Mouse (Mus musculus) c-Kit-positive CD71-negative TER-119-negative erythroid progenitor cells, embryonic 14.5 days (primary cell): ENCODE data around the gene Fam69b.

Experiments
- DNase-seq: peaks from one replicate; pipeline ENCODE4 v3.0.0-alpha.2; 2013; ENCODE audit warnings: low read depth

Gene Fam69b

GRCm38 (mm10) chr2:26598462-26598861 is 29.8 kb upstream of the Fam69b start:
- DNase-seq, result no peak

GRCm38 (mm10) chr2:26599965-26600364 is 28.3 kb upstream of the Fam69b start:
- DNase-seq, result no peak

GRCm38 (mm10) chr2:26600664-26601063 is 27.6 kb upstream of the Fam69b start:
- no peak for DNase-seq

DNA sequence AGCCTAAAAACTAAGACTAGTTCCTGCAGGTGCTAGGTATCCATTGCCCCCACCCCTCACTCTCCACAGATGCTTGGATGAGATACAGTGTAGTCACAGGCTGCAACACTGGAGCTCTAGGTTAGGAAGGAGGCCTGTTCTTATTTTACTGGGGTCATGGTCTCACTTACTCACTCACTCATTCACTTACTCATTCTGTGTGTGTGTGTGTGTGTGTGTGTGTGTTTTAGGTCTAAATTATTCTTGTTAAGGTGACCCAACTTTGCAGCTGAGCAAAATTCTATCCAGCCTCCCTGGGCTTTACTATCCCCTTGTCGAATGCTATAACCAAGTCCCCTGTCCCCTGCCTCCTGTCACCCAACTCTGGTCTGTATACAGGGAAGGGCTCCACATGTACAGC is 26.7 kb upstream of the Fam69b start:
- DNase-seq, result no peak

DNA sequence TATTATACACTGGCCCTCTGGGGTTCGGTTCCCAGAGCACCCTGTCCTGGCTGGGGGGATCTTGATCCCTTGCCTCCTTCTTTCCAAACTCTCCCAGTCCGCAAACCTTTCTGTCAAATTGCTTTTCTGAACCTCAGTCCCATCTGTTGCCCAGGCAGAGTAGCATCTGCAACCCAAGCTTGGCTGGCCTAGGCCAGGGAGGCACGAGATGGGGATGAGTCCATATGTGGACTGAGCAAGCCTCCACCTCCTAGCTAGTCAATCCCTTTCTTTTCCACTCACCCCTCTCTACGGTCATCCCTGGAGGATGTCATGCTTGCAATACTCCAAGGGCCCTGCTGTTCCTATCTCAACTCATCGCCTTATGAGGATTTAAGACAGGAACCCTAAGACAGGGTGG is 25.6 kb upstream of the Fam69b start:
- no peak for DNase-seq

DNA sequence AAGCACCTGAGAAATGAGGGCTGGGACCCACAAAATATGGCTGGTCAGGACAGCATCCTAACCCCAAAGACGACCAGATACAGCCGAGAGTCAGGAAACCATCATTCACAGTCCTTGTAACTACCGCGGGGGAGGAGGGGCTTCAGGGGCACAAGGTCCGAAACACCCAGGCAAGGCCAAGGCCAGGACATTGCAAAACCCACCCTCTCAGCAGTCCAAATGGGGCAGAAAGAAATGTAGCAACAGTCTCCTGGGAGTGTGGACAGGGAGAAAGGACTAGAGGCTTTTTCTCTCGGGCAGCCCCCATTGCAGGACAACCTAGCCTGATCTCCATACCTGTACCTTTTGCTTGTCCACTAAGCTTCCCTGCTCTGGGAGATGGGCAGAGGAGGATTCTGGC is 25.1 kb upstream of the Fam69b start:
- DNase-seq, result no peak

GRCm38 (mm10) chr2:26603720-26604671 is 24.3 kb upstream of the Fam69b start, which contains the start of gene Agpat2:
TSS of gene Agpat2 (minus strand) at chr2:26604417.
- DNase-seq, result peak; percentile 73

- DNase-seq, result no peak
These were observed 22.9 kb upstream of the Fam69b start for GRCm38 (mm10) chr2:26605331-26605730.

DNA sequence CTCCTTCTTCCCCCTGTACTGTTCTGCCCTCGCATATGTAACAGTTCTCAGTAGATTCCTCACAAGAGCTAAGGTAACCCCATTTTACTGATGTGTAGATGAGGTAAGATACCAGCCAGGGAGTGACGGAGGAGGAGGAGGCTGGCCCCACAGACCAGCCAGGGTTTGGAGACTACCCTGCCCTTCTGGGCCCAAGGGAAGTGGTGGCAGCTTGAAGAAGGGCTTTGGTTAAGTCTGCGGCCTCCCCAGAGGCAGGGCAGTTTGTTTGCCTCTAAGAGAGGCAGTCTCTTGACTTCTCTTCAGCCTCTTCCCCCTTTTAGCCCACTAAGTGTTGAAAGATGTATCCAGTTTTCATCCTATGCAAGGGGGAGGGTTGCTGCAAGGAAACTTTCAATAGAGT is 21.7 kb upstream of the Fam69b start:
- DNase-seq, result no peak

GRCm38 (mm10) chr2:26607056-26607910 is 21.0 kb upstream of the Fam69b start:
- no peak for DNase-seq

DNA sequence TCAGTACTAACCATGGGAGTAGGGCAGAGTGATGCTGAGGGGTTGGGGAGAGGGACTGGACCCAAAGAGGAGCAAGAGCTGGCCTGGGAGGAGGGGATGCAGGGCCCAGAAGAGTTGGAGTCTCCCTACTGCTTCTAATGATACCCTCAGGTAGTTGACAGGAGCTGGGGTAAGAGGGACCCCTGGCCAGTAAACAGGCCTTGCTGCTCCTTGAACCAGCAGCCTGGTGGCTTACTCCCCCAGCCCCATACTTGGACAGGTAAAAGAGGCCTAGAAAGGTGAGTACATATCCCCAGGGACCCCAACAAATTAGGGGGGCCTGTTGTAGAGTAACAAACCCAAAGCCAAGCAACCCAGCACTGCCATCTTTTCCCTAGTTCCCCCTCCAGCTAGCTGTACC is 19.5 kb upstream of the Fam69b start:
- no peak for DNase-seq

DNA sequence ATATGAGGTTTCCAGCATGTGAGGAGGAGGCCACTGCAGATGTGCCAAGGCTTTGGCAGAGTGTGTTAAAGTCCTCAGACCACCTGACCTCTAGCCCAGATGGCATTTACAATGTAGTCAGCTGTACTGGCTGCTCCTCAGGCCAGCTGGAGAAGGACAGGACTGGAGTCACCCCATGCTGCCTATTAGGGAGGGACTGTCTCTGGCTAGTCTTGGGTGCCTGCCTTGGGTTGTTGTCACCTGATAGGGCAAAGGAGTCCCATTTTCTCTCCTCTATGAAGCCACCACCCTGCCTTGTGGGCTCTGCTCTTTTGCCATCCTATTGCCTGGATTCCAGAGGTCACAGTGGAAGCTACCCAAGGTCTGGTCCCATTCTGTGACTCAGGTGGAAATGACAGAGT is 19.0 kb upstream of the Fam69b start:
- DNase-seq, result no peak

DNA sequence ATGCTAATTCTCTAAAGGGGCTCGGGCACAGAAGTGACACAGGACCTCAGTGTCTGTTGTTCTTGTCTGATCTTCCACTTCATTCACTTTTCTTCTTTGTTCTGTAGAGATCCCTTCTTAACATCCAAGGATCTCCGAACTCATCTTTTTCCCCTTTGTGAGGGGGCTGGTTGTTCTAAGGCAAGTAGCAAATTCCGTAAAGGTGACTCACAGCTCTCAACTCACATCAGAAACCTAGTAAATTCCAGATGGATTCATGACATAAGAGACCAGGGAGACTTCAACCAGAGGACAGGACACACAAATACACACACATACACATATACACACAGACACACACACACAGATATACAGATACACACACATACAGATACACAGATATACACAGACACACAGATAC is 17.7 kb upstream of the Fam69b start:
- no peak for DNase-seq

GRCm38 (mm10) chr2:26611054-26611453 is 17.2 kb upstream of the Fam69b start:
- no peak for DNase-seq

GRCm38 (mm10) chr2:26611896-26612295 is 16.4 kb upstream of the Fam69b start:
- no peak for DNase-seq

DNA sequence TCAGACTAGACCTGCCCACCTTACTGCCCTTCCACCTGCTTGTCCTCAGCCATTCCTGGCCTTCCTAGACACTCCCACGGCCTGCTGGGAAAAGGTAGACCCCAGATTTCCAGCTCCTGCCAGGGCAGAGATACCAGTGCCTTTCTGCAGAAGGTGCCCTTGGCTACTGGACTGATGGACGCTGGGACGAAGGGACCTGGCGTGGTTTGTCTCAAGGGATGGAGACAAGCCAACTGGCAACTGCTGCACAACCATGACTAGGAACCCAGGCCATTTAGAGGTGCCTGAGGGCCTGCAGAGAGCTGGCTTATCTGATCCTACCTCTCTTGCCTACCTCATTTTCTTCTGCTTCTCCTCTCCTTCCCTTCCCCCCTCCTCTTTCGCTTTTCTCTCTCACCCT is 13.4 kb upstream of the Fam69b start:
- DNase-seq, result no peak

DNA sequence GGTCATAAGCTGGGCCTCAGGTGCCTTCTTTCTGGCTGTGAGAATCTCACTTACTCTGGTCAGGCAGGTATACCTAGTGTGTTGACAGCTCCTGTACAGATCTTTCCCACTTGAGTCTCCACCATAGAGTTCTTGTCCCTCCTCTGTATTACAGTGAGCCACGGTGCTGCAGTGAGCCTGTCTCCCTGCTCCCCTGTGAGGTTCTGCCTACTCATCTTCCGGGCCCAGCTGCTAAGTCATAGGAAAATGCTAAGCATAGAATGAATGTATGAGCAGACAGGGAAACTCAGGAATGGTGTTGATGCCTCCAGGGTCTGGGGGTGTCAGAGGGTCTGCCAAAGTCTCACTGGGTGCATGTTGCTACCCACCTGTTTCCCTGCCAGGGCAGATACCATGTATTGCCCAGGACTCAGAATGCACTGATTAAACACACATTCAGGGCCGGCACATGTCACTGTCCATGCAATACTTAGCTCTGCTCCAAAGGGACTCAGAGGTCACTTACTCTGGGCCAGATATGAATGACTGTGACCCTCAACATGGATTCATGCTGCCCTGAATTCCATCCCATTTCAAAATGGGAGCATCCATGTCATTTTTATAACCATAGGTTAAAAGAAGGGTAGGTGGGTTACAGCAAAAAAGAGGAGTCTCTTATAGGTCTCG is 12.7 kb upstream of the Fam69b start:
- DNase-seq, result no peak

DNA sequence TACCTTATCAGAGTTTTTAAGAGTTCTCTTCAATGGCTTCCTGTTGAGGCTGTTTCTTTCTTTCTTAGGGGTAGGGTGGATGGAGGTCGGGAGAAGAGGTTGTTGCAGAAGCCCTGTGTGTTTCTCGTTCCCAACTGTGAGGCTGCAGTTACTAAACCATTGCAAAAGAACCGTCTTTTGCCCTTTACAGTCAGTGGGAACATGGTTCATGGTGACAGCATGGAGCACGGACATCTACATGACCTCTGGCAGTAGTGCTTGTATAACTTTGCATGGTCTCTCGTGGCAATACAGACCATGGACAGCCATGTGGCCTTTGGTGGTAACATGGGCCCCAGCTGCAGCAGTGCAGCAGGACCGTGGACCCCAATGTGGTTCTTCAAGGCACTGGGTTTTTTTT is 10.9 kb upstream of the Fam69b start:
- DNase-seq, result no peak

DNA sequence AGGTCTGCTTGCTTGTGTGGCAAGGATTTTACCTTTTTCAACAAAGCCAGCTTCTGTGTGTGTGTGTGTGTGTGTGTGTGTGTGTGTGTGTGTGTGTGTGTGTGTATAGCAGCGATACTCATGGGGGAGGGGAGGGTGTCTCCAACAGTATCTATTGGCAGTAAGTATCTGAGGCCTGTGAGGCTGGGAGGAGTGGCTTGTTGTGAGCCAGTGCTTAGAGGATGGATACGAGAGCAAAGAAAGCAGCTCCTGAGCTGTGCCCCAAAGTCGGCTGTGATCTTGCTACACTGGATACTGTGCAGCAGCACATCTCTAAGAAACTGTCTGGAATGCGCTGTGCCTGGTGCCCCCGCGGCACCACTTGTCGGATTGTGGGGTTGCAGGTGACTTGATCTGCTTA is 10.3 kb upstream of the Fam69b start:
- DNase-seq, result no peak

- no peak for DNase-seq
These were observed 7.0 kb upstream of the Fam69b start for GRCm38 (mm10) chr2:26621246-26621645.

DNA sequence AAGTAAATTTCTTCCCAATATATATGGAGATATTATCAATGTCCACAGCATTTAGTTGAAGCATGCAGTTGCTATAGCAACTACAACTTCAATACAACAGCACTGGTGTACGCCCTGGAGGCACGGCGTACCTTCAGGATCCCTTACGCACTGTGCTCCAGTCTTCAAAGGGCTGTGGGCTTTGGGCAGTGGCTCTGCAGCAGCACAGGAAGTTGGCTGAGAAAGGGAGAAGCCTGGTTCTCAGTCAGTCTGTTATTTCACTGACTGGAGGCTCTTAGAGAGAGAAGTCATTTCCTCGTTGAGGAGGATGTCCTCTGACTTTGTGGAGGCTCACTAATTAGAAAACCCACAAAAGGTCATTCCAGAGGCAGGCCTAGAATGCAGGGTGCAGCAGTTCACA is 5.3 kb upstream of the Fam69b start:
- no peak for DNase-seq

- DNase-seq, result no peak
These were observed 2.8 kb upstream of the Fam69b start for GRCm38 (mm10) chr2:26625419-26625818.
